Mouse (Mus musculus): ENCODE data around the gene Ftsj3.
"Not testable (repeated sequence)": the region's sequence is repeated elsewhere in the genome, so short reads cannot be mapped to it uniquely, and the experiment has no call there.

Gene Ftsj3

GRCm38 (mm10) chr11:106200756-106201155 lies 55.1 kb downstream of the Ftsj3 start:
- DNase-seq: no peak

GRCm38 (mm10) chr11:106199997-106200396 lies 55.9 kb downstream of the Ftsj3 start:
- DNase-seq: not testable (repeated sequence)
